Mouse (Mus musculus) heart, adult 9 months (tissue): ENCODE measurements at regions not wholly inside any gene's neighbourhood (a gene's known extent, or its start where the extent isn't known, plus 50 kb on each side); places are given as distances from the start of the nearest gene placed in this dataset.

ENCODE experiments used
- DNase-seq, 2 experiments: peaks; one replicate each; pipeline ENCODE4 v3.0.0; 2022; ENCODE audit warnings: low spot score in 2 of 2

- DNase-seq = no peak
Observed at GRCm38 (mm10) chr9:120721451-120722123, 150.3 kb downstream of the Rpl14 start.

GRCm38 (mm10) chr9:120723026-120723425 is 151.8 kb downstream of the Rpl14 start:
- DNase-seq = no peak

- no peak for DNase-seq
Observed at GRCm38 (mm10) chr9:120731952-120732622, 160.8 kb downstream of the Rpl14 start.

- no peak for DNase-seq
Observed at GRCm38 (mm10) chr9:120732650-120733293, 161.5 kb downstream of the Rpl14 start.

- peak; percentile 30 to 56 for DNase-seq
Observed at GRCm38 (mm10) chr9:120733681-120734465, 162.6 kb downstream of the Rpl14 start.

GRCm38 (mm10) chr9:120735217-120735616 is 164.0 kb downstream of the Rpl14 start:
- no peak for DNase-seq

GRCm38 (mm10) chr9:120737956-120738355 is 166.7 kb downstream of the Rpl14 start:
- DNase-seq = peak; percentile 47 to 54

- peak; percentile 81 to 86 for DNase-seq
Observed at GRCm38 (mm10) chr9:120739199-120739952, 168.1 kb downstream of the Rpl14 start.

GRCm38 (mm10) chr9:120739953-120740524 is 168.8 kb downstream of the Rpl14 start:
- no peak for DNase-seq

- DNase-seq = no peak
Observed at GRCm38 (mm10) chr9:120741521-120741920, 170.3 kb downstream of the Rpl14 start.

- peak; percentile 32 to 47 for DNase-seq
Observed at GRCm38 (mm10) chr9:120743455-120743854, 172.2 kb downstream of the Rpl14 start.

GRCm38 (mm10) chr9:120745674-120746073 is 174.4 kb downstream of the Rpl14 start:
- DNase-seq = no peak

- DNase-seq = no peak
Observed at GRCm38 (mm10) chr9:120750820-120751219, 178.2 kb upstream of the Ctnnb1 start.

- DNase-seq = no peak
Observed at GRCm38 (mm10) chr9:120751686-120752484, 177.1 kb upstream of the Ctnnb1 start.

- no peak for DNase-seq
Observed at GRCm38 (mm10) chr9:120754151-120754550, 174.9 kb upstream of the Ctnnb1 start.

GRCm38 (mm10) chr9:120755486-120755885 is 173.5 kb upstream of the Ctnnb1 start:
- no peak for DNase-seq

GRCm38 (mm10) chr9:120758003-120758402 is 171.0 kb upstream of the Ctnnb1 start:
- DNase-seq = no peak

GRCm38 (mm10) chr9:120758632-120759031 is 170.4 kb upstream of the Ctnnb1 start:
- no peak for DNase-seq

- no peak for DNase-seq
Observed at GRCm38 (mm10) chr9:120759771-120760170, 169.2 kb upstream of the Ctnnb1 start.

GRCm38 (mm10) chr9:120763802-120764201 is 165.2 kb upstream of the Ctnnb1 start:
- DNase-seq = no peak
